Mouse (Mus musculus): ENCODE results near the gene Rdh19. TPM values are rescaled to one million over a fixed set of nuclear protein-coding genes. Genes with fewer than 3 reads are reported as not detected.

Gene Rdh19
- polyA plus RNA-seq, 1 experiment from 2014 or later = not detected

DNA sequence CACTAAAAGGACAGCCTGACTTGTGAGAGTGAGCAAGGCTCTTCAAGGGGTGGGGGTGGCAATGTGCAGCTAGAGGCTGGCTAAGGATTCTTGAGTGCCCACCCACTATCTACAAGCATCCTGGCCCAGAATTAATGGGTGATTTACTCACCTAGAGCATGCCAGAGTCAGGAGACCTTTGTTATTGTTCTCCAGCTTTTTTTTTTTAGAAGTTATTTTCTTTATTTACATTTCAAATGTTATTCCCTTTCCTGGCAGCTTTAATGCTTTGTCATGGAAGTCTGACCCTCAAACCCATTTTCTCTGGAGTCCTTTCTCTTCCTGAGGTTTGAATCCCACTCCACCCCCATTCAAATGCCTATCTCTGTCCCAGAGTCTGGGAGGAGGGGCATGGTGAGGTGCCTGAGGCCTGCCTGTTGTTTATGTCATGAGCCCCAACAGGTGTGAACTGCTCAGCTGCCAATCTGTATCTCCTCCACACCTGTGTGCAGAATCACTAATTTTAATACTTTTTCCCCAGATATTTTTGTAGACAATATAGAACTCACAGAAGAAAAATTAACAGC, 57.7 kb downstream of the Rdh19 start:
- H3K9me3 ChIP-seq (replicated peaks) = no peaks in the 10 kb centered on the region
- no peak overlapping the region for H3K4me2 ChIP-seq (replicated peaks)
- ATAC-seq (ENCODE audit: low FRiP score) = no peak
- no peaks in the 10 kb centered on the region for H3K36me3 ChIP-seq
- no peaks in the 10 kb centered on the region for H3K27me3 ChIP-seq
- no peak overlapping the region for H3K9ac ChIP-seq
- 0 out of 2 replicates have a peak, but pooled peaks cover 3% of the 10 kb centered on the region for H3K4me1 ChIP-seq
- no peak overlapping the region for H3K27ac ChIP-seq
- H3K4me3 ChIP-seq = no peak overlapping the region

Other genes with a start within 250 kb of the Rdh19 start
- 111 and 115 TPM in 2 replicates for gene Lrp1, start 228.8 kb upstream of the Rdh19 start, polyA plus RNA-seq (2016; fragmentation: Nextera tagmentation; extraction: Ambion mirVana)
- 8.8 and 11.3 TPM in 2 replicates for gene Stat6, start 206.9 kb upstream of the Rdh19 start, polyA plus RNA-seq (2016; fragmentation: Nextera tagmentation; extraction: Ambion mirVana)
- gene Nemp1, start 183.0 kb upstream of the Rdh19 start, polyA plus RNA-seq (2016; fragmentation: Nextera tagmentation; extraction: Ambion mirVana) = 7.8 and 8.9 TPM in 2 replicates
- 6.8 and 8.9 TPM in 2 replicates for gene Nab2, start 181.4 kb upstream of the Rdh19 start, polyA plus RNA-seq (2016; fragmentation: Nextera tagmentation; extraction: Ambion mirVana)
- gene Myo1a, start 144.8 kb upstream of the Rdh19 start, polyA plus RNA-seq (2016; fragmentation: Nextera tagmentation; extraction: Ambion mirVana) = 0.33 and 0.67 TPM in 2 replicates
- not detected in 2 replicates for gene Tac2, start 125.5 kb upstream of the Rdh19 start, polyA plus RNA-seq (2016; fragmentation: Nextera tagmentation; extraction: Ambion mirVana)
- 5.2 and 5.3 TPM in 2 replicates for gene Zbtb39, start 110.4 kb upstream of the Rdh19 start, polyA plus RNA-seq (2016; fragmentation: Nextera tagmentation; extraction: Ambion mirVana)
- gene Gpr182, start 98.2 kb upstream of the Rdh19 start, polyA plus RNA-seq (2016; fragmentation: Nextera tagmentation; extraction: Ambion mirVana) = 0.61 and 0.70 TPM in 2 replicates
- gene Rdh1, start 90.2 kb upstream of the Rdh19 start, polyA plus RNA-seq (2016; fragmentation: Nextera tagmentation; extraction: Ambion mirVana) = 0.05 TPM in 1 of 2 replicates, not detected in the other
- gene Rdh16f1, start 90.1 kb upstream of the Rdh19 start, polyA plus RNA-seq (2016; fragmentation: Nextera tagmentation; extraction: Ambion mirVana) = not detected in 2 replicates
- gene Rdh9, start 73.5 kb upstream of the Rdh19 start, polyA plus RNA-seq (2016; fragmentation: Nextera tagmentation; extraction: Ambion mirVana) = 0.08 TPM in 1 of 2 replicates, not detected in the other
- gene Rdh16, start 48.8 kb upstream of the Rdh19 start, polyA plus RNA-seq (2016; fragmentation: Nextera tagmentation; extraction: Ambion mirVana) = not detected in 2 replicates
- not detected in 2 replicates for gene Rdh16f2, start 16.5 kb downstream of the Rdh19 start, polyA plus RNA-seq (2016; fragmentation: Nextera tagmentation; extraction: Ambion mirVana)
- not detected in 2 replicates for gene Rdh7, start 38.9 kb downstream of the Rdh19 start, polyA plus RNA-seq (2016; fragmentation: Nextera tagmentation; extraction: Ambion mirVana)
- not detected in 2 replicates for gene Sdr9c7, start 48.6 kb downstream of the Rdh19 start, polyA plus RNA-seq (2016; fragmentation: Nextera tagmentation; extraction: Ambion mirVana)
- not detected in 2 replicates for gene Hsd17b6, start 157.7 kb downstream of the Rdh19 start, polyA plus RNA-seq (2016; fragmentation: Nextera tagmentation; extraction: Ambion mirVana)
- 50.9 and 54.1 TPM in 2 replicates for gene Prim1, start 165.2 kb downstream of the Rdh19 start, polyA plus RNA-seq (2016; fragmentation: Nextera tagmentation; extraction: Ambion mirVana)
- 673 and 675 TPM in 2 replicates for gene Naca, start 185.6 kb downstream of the Rdh19 start, polyA plus RNA-seq (2016; fragmentation: Nextera tagmentation; extraction: Ambion mirVana)
- 495 and 513 TPM in 2 replicates for gene Ptges3, start 209.0 kb downstream of the Rdh19 start, polyA plus RNA-seq (2016; fragmentation: Nextera tagmentation; extraction: Ambion mirVana)
- gene Atp5b, start 233.3 kb downstream of the Rdh19 start, polyA plus RNA-seq (2016; fragmentation: Nextera tagmentation; extraction: Ambion mirVana) = 1,948 and 1,970 TPM in 2 replicates
- 12.8 and 15.4 TPM in 2 replicates for gene Baz2a, start 241.6 kb downstream of the Rdh19 start, polyA plus RNA-seq (2016; fragmentation: Nextera tagmentation; extraction: Ambion mirVana)